Mouse (Mus musculus) lung, postnatal 0 days (tissue): Measurements from ENCODE around the gene Rasgrf1.

Experiments used
- CTCF ChIP-seq: IDR thresholded peaks from 2 replicates; pipeline ENCODE4 v1.5.1; 2016; ENCODE audit warnings: antibody characterized with exemption, mild to moderate bottlenecking
- EP300 ChIP-seq: IDR thresholded peaks from 2 replicates; pipeline ENCODE4 v1.6.1; 2016; ENCODE audit warnings: antibody characterized with exemption, mild to moderate bottlenecking, control low read depth

DNA sequence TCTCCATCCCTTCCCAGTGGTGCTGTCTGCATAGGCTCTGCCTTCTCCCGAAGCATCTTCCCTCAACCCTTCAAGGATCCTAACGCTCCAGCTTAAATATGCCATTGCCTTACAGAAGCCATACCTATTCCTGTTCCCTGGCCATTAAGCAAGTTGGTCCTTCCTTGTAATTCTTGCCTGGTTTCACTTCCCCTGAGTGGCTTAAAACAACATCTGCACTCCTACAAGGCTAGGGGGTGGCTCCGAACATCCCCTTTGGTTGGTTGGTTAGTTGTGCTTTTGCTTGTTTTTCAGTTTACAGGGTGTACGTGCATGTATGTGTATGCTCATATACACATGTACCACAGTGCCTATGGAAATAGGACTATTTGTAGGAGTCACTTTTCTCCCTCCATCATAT, 111.7 kb downstream of the Rasgrf1 start:
- TF ChIP-seq CTCF: no peak
- TF ChIP-seq EP300: no peak
